Mouse (Mus musculus): ENCODE results near the gene Akr7a5. TPM values are rescaled to one million over a fixed set of nuclear protein-coding genes. Genes with fewer than 3 reads are reported as not detected.

Akr7a5 gene
- polyA plus RNA-seq, 2 experiments: 8.3 to 28.4 TPM

- no peak for DNase-seq (ENCODE audit: low read depth in 3 of 3, low spot score in 3 of 3)
- no peak overlapping the region for H3K4me2 ChIP-seq (ENCODE audit: low read depth)
- H3K27ac ChIP-seq: no peak overlapping the region
- no peaks in the 10 kb centered on the region for H3K9me3 ChIP-seq (ENCODE audit: control insufficient read depth, low read length)
- 66% methylated on average over 1 of the region's 1 CpGs for WGBS (ENCODE audit: insufficient replicate concordance)
- ATAC-seq (ENCODE audit: insufficient read depth): no peak
- H3K4me3 ChIP-seq (ENCODE audit: insufficient read depth in 1 of 2, low read depth in 2 of 2, low read length in 2 of 2): no peak overlapping the region
- no peaks in the 10 kb centered on the region for H3K4me1 ChIP-seq (replicated peaks; ENCODE audit: control insufficient read depth in 2 of 2, insufficient read depth in 2 of 2, low read length in 1 of 2)
- H3K9ac ChIP-seq (replicated peaks): no peak overlapping the region
- no peaks in the 10 kb centered on the region; the same call in 1 of the 2 replicates for H3K36me3 ChIP-seq (replicated peaks; ENCODE audit: control insufficient read depth, insufficient read depth, low read depth)
- no peaks in the 10 kb centered on the region for H3K27me3 ChIP-seq (ENCODE audit: control insufficient read depth, insufficient read depth, low read length)
- no peak for TF ChIP-seq CTCF (IDR thresholded peaks at IDR 0.05; ENCODE audit: low read depth)
- no peak for TF ChIP-seq EP300 (IDR thresholded peaks at IDR 0.05; ENCODE audit: low read depth)
Observed at GRCm38 (mm10) chr4:139268242-139268641, 42.3 kb upstream of the Akr7a5 start.

- ATAC-seq (ENCODE audit: insufficient read depth) (no peak), DNase-seq (ENCODE audit: low read depth in 3 of 3, low spot score in 3 of 3) (no peak)
- Histone ChIP-seq H3K36me3 (replicated peaks; ENCODE audit: control insufficient read depth, insufficient read depth, low read depth) (no peaks in the 10 kb centered on the region; the same call in 1 of the 2 replicates), H3K4me3 (ENCODE audit: insufficient read depth in 1 of 2, low read depth in 2 of 2, low read length in 2 of 2) (no peak overlapping the region), H3K9ac (replicated peaks) (no peak overlapping the region), H3K4me1 (replicated peaks; ENCODE audit: control insufficient read depth in 2 of 2, insufficient read depth in 2 of 2, low read length in 1 of 2) (no peaks in the 10 kb centered on the region), H3K9me3 (ENCODE audit: control insufficient read depth, low read length) (no peaks in the 10 kb centered on the region), H3K4me2 (ENCODE audit: low read depth) (no peak overlapping the region), H3K27ac (no peak overlapping the region), H3K27me3 (ENCODE audit: control insufficient read depth, insufficient read depth, low read length) (no peaks in the 10 kb centered on the region)
- 77% methylated on average over 3 of the region's 3 CpGs for WGBS (ENCODE audit: insufficient replicate concordance)
- no peak for TF ChIP-seq EP300 (IDR thresholded peaks at IDR 0.05; ENCODE audit: low read depth)
- no peak for TF ChIP-seq CTCF (IDR thresholded peaks at IDR 0.05; ENCODE audit: low read depth)
Observed at GRCm38 (mm10) chr4:139270168-139270567, 40.4 kb upstream of the Akr7a5 start.

GRCm38 (mm10) chr4:139271562-139271961, 39.0 kb upstream of the Akr7a5 start:
- DNase-seq (ENCODE audit: low read depth in 3 of 3, low spot score in 3 of 3) (no peak), ATAC-seq (ENCODE audit: insufficient read depth) (no peak)
- Histone ChIP-seq H3K4me1 (replicated peaks; ENCODE audit: control insufficient read depth in 2 of 2, insufficient read depth in 2 of 2, low read length in 1 of 2) (no peaks in the 10 kb centered on the region), H3K4me3 (ENCODE audit: insufficient read depth in 1 of 2, low read depth in 2 of 2, low read length in 2 of 2) (no peak overlapping the region), H3K9ac (replicated peaks) (no peak overlapping the region), H3K9me3 (ENCODE audit: control insufficient read depth, low read length) (no peaks in the 10 kb centered on the region), H3K36me3 (replicated peaks; ENCODE audit: control insufficient read depth, insufficient read depth, low read depth) (no peaks in the 10 kb centered on the region; the same call in 1 of the 2 replicates), H3K4me2 (ENCODE audit: low read depth) (no peak overlapping the region), H3K27me3 (ENCODE audit: control insufficient read depth, insufficient read depth, low read length) (no peaks in the 10 kb centered on the region), H3K27ac (no peak overlapping the region)
- WGBS (ENCODE audit: insufficient replicate concordance): 84% methylated on average over 9 of the region's 9 CpGs
- TF ChIP-seq CTCF (IDR thresholded peaks at IDR 0.05; ENCODE audit: low read depth): no peak
- no peak for TF ChIP-seq EP300 (IDR thresholded peaks at IDR 0.05; ENCODE audit: low read depth)

- H3K4me2 ChIP-seq (ENCODE audit: low read depth): no peak overlapping the region
- no peaks in the 10 kb centered on the region for H3K9me3 ChIP-seq (ENCODE audit: control insufficient read depth, low read length)
- no peak overlapping the region for H3K27ac ChIP-seq
- no peaks in the 10 kb centered on the region; the same call in 1 of the 2 replicates for H3K36me3 ChIP-seq (replicated peaks; ENCODE audit: control insufficient read depth, insufficient read depth, low read depth)
- H3K4me1 ChIP-seq (replicated peaks; ENCODE audit: control insufficient read depth in 2 of 2, insufficient read depth in 2 of 2, low read length in 1 of 2): no peaks in the 10 kb centered on the region
- DNase-seq (ENCODE audit: low read depth in 3 of 3, low spot score in 3 of 3): no peak
- H3K4me3 ChIP-seq (ENCODE audit: insufficient read depth in 1 of 2, low read depth in 2 of 2, low read length in 2 of 2): no peak overlapping the region
- no peaks in the 10 kb centered on the region for H3K27me3 ChIP-seq (ENCODE audit: control insufficient read depth, insufficient read depth, low read length)
- 82% methylated on average over 10 of the region's 10 CpGs for WGBS (ENCODE audit: insufficient replicate concordance)
- no peak for ATAC-seq (ENCODE audit: insufficient read depth)
- TF ChIP-seq CTCF (IDR thresholded peaks at IDR 0.05; ENCODE audit: low read depth) (no peak), EP300 (IDR thresholded peaks at IDR 0.05; ENCODE audit: low read depth) (no peak)
- no peak overlapping the region for H3K9ac ChIP-seq (replicated peaks)
Observed at GRCm38 (mm10) chr4:139272951-139273680, 37.4 kb upstream of the Akr7a5 start.

- H3K36me3 ChIP-seq (replicated peaks; ENCODE audit: control insufficient read depth, insufficient read depth, low read depth): no peaks in the 10 kb centered on the region; the same call in 1 of the 2 replicates
- no peak for TF ChIP-seq CTCF (IDR thresholded peaks at IDR 0.05; ENCODE audit: low read depth)
- no peak for TF ChIP-seq EP300 (IDR thresholded peaks at IDR 0.05; ENCODE audit: low read depth)
Observed at GRCm38 (mm10) chr4:139274573-139274972, 36.0 kb upstream of the Akr7a5 start.

More at GRCm38 (mm10) chr4:139274573-139274972, 36.0 kb upstream of the Akr7a5 start:
- 77% methylated on average over 7 of the region's 7 CpGs for WGBS (ENCODE audit: insufficient replicate concordance)
- DNase-seq (ENCODE audit: low read depth in 3 of 3, low spot score in 3 of 3): no peak
- Histone ChIP-seq H3K9ac (replicated peaks) (no peak overlapping the region), H3K27ac (no peak overlapping the region), H3K27me3 (ENCODE audit: control insufficient read depth, insufficient read depth, low read length) (no peaks in the 10 kb centered on the region), H3K4me2 (ENCODE audit: low read depth) (no peak overlapping the region), H3K9me3 (ENCODE audit: control insufficient read depth, low read length) (no peaks in the 10 kb centered on the region), H3K4me1 (replicated peaks; ENCODE audit: control insufficient read depth in 2 of 2, insufficient read depth in 2 of 2, low read length in 1 of 2) (no peaks in the 10 kb centered on the region), H3K4me3 (ENCODE audit: insufficient read depth in 1 of 2, low read depth in 2 of 2, low read length in 2 of 2) (no peak overlapping the region)
- no peak for ATAC-seq (ENCODE audit: insufficient read depth)
